Mouse (Mus musculus) MEL (cell line): Measurements from ENCODE around the gene Gdf11. TPM values are rescaled to one million over a fixed set of nuclear protein-coding genes. Genes with fewer than 3 reads are reported as not detected.

Experiments used
- DNase-seq: peaks from one replicate; pipeline ENCODE4 v3.0.0; 2011; ENCODE audit warnings: low read depth, low spot score
- H3K27ac ChIP-seq: 2 replicates; pipeline ENCODE4 v1.5.1; 2012; ENCODE audit warnings: low read depth, mild to moderate bottlenecking, control low read depth, low read length, moderate library complexity; ENCODE audit not compliant: control insufficient read depth
- H3K27me3 ChIP-seq, 2 experiments: fragments of 150-350 bp in 1 of 2; sonication (generic) in 1 of 2; 2 replicates each; pipeline ENCODE4 v1.6.1; 2012; ENCODE audit warnings: low read length in 2 of 2, mild to moderate bottlenecking in 2 of 2, improper control_type of control experiment in 1 of 2, moderate library complexity in 1 of 2; ENCODE audit not compliant: insufficient read depth in 2 of 2, control insufficient read depth in 1 of 2
- H3K36me3 ChIP-seq, 2 experiments: 2 replicates each; pipeline ENCODE4 v1.6.1; 2012 to 2014; ENCODE audit warnings: low read length in 2 of 2, improper control_type of control experiment in 1 of 2, inconsistent platforms in 1 of 2, mild to moderate bottlenecking in 1 of 2; ENCODE audit not compliant: insufficient read depth in 2 of 2, control insufficient read depth in 1 of 2
- H3K4me1 ChIP-seq, 2 experiments: fragments of 150-350 bp in 1 of 2; sonication (generic) in 1 of 2; 2 replicates each; pipeline ENCODE4 v1.6.1; 2012; ENCODE audit warnings: low read length in 2 of 2, improper control_type of control experiment in 1 of 2, mild to moderate bottlenecking in 1 of 2; ENCODE audit not compliant: insufficient read depth in 2 of 2, control insufficient read depth in 1 of 2
- H3K4me3 ChIP-seq, 2 experiments: fragments of 150-350 bp in 1 of 2; sonication (generic) in 1 of 2; 2 replicates each; pipeline ENCODE4 v1.5.1; 2012; ENCODE audit warnings: low read depth in 2 of 2, low read length in 2 of 2, mild to moderate bottlenecking in 2 of 2, moderate library complexity in 2 of 2, control low read depth in 1 of 2, improper control_type of control experiment in 1 of 2; ENCODE audit not compliant: control insufficient read depth in 1 of 2, insufficient read depth in 1 of 2
- H3K79me2 ChIP-seq: 2 replicates; pipeline ENCODE4 v1.6.1; 2012; ENCODE audit warnings: mild to moderate bottlenecking, low read length, moderate library complexity; ENCODE audit not compliant: control insufficient read depth, poor library complexity, insufficient read depth
- H3K9ac ChIP-seq: 2 replicates; pipeline ENCODE4 v1.6.1; 2012; ENCODE audit warnings: low read depth, mild to moderate bottlenecking, control low read depth, low read length, moderate library complexity; ENCODE audit not compliant: control insufficient read depth, poor library complexity, severe bottlenecking
- H3K9me3 ChIP-seq: fragments of 150-350 bp; sonication (generic); replicated peaks from 2 replicates; pipeline ENCODE4 v1.6.1; 2012; ENCODE audit warnings: mild to moderate bottlenecking, low read length, improper control_type of control experiment, moderate library complexity; ENCODE audit not compliant: insufficient read depth
- BHLHE40 ChIP-seq: IDR thresholded peaks from 2 replicates; pipeline ENCODE4 v1.6.1; 2012; ENCODE audit warnings: low read depth, mild to moderate bottlenecking, inconsistent platforms, low read length, improper control_type of control experiment, borderline replicate concordance
- CHD1 ChIP-seq: IDR thresholded peaks from 2 replicates; pipeline ENCODE4 v1.6.1; 2012; ENCODE audit warnings: low read depth, mild to moderate bottlenecking, inconsistent platforms, low read length, improper control_type of control experiment
- CTCF ChIP-seq, 3 experiments: IDR thresholded peaks in 2 of 3; conservative IDR thresholded peaks in 1 of 3; 2 replicates each; pipeline ENCODE4 v1.5.1; 2011 to 2012; ENCODE audit warnings: low read length in 3 of 3, low read depth in 2 of 3, mild to moderate bottlenecking in 2 of 3, improper control_type of control experiment in 1 of 3, inconsistent platforms in 1 of 3, mixed read lengths in 1 of 3, moderate library complexity in 1 of 3; ENCODE audit not compliant: control insufficient read depth in 1 of 3, insufficient read depth in 1 of 3, poor library complexity in 1 of 3, severe bottlenecking in 1 of 3
- ELF1 ChIP-seq: IDR thresholded peaks from 2 replicates; pipeline ENCODE4 v1.6.1; 2014; ENCODE audit warnings: low read depth, mild to moderate bottlenecking, inconsistent platforms, low read length, improper control_type of control experiment, moderate library complexity
- GATA1 ChIP-seq: IDR thresholded peaks from 2 replicates; pipeline ENCODE4 v1.6.1; 2011; ENCODE audit warnings: low read depth, low read length, improper control_type of control experiment
- JUND ChIP-seq: IDR thresholded peaks from 2 replicates; pipeline ENCODE4 v1.6.1; 2011; ENCODE audit warnings: low read depth, mild to moderate bottlenecking, improper control_type of control experiment, low read length
- KAT2A ChIP-seq: conservative IDR thresholded peaks from 2 replicates; pipeline ENCODE4 v1.6.1; 2012; ENCODE audit warnings: low read depth, low read length, improper control_type of control experiment, inconsistent platforms
- MAX ChIP-seq: IDR thresholded peaks from 2 replicates; pipeline ENCODE4 v1.6.1; 2011; ENCODE audit warnings: low read length, improper control_type of control experiment
- MAZ ChIP-seq: IDR thresholded peaks from 2 replicates; pipeline ENCODE4 v1.6.1; 2012; ENCODE audit warnings: low read depth, mild to moderate bottlenecking, inconsistent platforms, low read length, improper control_type of control experiment
- MYC ChIP-seq: IDR thresholded peaks from 2 replicates; pipeline ENCODE4 v1.6.1; 2011; ENCODE audit warnings: low read depth, mild to moderate bottlenecking, low read length, improper control_type of control experiment, moderate library complexity
- NRF1 ChIP-seq: IDR thresholded peaks from 2 replicates; pipeline ENCODE4 v1.6.1; 2014; ENCODE audit warnings: low read depth, mild to moderate bottlenecking, inconsistent platforms, low read length, improper control_type of control experiment, moderate library complexity; ENCODE audit not compliant: poor library complexity, insufficient read depth, severe bottlenecking
- POLR2A ChIP-seq, 2 experiments: IDR thresholded peaks; 2 replicates each; pipeline ENCODE4 v1.6.1; 2011 to 2012; ENCODE audit warnings: low read length in 2 of 2, mild to moderate bottlenecking in 2 of 2, control low read depth in 1 of 2, improper control_type of control experiment in 1 of 2, low read depth in 1 of 2, moderate library complexity in 1 of 2; ENCODE audit not compliant: control insufficient read depth in 1 of 2, insufficient read depth in 1 of 2, poor library complexity in 1 of 2
- RAD21 ChIP-seq: IDR thresholded peaks from 2 replicates; pipeline ENCODE4 v1.6.1; 2011; ENCODE audit warnings: mild to moderate bottlenecking, low read depth, low read length, improper control_type of control experiment
- SIN3A ChIP-seq: IDR thresholded peaks from 2 replicates; pipeline ENCODE4 v1.6.1; 2012; ENCODE audit warnings: low read length, improper control_type of control experiment, inconsistent platforms
- SMC3 ChIP-seq: IDR thresholded peaks from 2 replicates; pipeline ENCODE4 v1.6.1; 2011; ENCODE audit warnings: low read depth, low read length, improper control_type of control experiment
- TAL1 ChIP-seq: IDR thresholded peaks from 2 replicates; pipeline ENCODE4 v1.6.1; 2012; ENCODE audit warnings: mild to moderate bottlenecking, inconsistent platforms, low read length, moderate library complexity, mixed read lengths
- UBTF ChIP-seq: IDR thresholded peaks from 2 replicates; pipeline ENCODE4 v1.6.1; 2012; ENCODE audit warnings: low read depth, mild to moderate bottlenecking, inconsistent platforms, low read length, improper control_type of control experiment, moderate library complexity, borderline replicate concordance; ENCODE audit not compliant: insufficient read depth
- USF1 ChIP-seq: IDR thresholded peaks from 2 replicates; pipeline ENCODE4 v1.6.1; 2014; ENCODE audit warnings: low read depth, mild to moderate bottlenecking, inconsistent platforms, low read length, improper control_type of control experiment, moderate library complexity
- USF2 ChIP-seq, 2 experiments: IDR thresholded peaks; 2 replicates each; pipeline ENCODE4 v1.6.1; 2011 to 2012; ENCODE audit warnings: improper control_type of control experiment in 2 of 2, low read length in 2 of 2, borderline replicate concordance in 1 of 2, inconsistent platforms in 1 of 2, low read depth in 1 of 2, mild to moderate bottlenecking in 1 of 2; ENCODE audit not compliant: insufficient read depth in 1 of 2
- ZC3H11A ChIP-seq: IDR thresholded peaks from 2 replicates; pipeline ENCODE4 v1.6.1; 2012; ENCODE audit warnings: low read depth, mild to moderate bottlenecking, inconsistent platforms, low read length, improper control_type of control experiment
- ZKSCAN1 ChIP-seq: IDR thresholded peaks from 2 replicates; pipeline ENCODE4 v1.6.1; 2012; ENCODE audit warnings: low read depth, mild to moderate bottlenecking, inconsistent platforms, low read length, improper control_type of control experiment, moderate library complexity
- ZNF384 ChIP-seq: IDR thresholded peaks from 2 replicates; pipeline ENCODE4 v1.6.1; 2012; ENCODE audit warnings: low read depth, mild to moderate bottlenecking, inconsistent platforms, low read length, improper control_type of control experiment
- polyA plus RNA-seq, 2 experiments: library from polyadenylated mRNA; stranded (reverse) in 1 of 2; unstranded in 1 of 2; fragments of >175 nt in 1 of 2; fragments of >200 nt in 1 of 2; gene quantifications; 2 replicates each; pipeline versions ENCODE4 v1.2.1 to v1.2.4; 2012; ENCODE audit warnings: low replicate concordance in 2 of 2, low read depth in 1 of 2; ENCODE audit not compliant: insufficient read length in 2 of 2, insufficient read depth in 1 of 2, missing spikeins in 1 of 2
- total RNA-seq: library from RNA; depleted of rRNA; stranded (reverse); fragments of 300-350 nt; gene quantifications from 2 replicates; pipeline ENCODE4 v1.2.3, GENCODE M21; 2012

Gdf11 gene
- total and polyA plus RNA-seq, 3 experiments, result 2.3 to 2.8 TPM; not detected in 1

- Histone ChIP-seq H3K9me3 (no peaks in the 10 kb centered on the region), H3K4me3 (no peak overlapping the region), H3K4me1 (no peaks in the 10 kb centered on the region), H3K27ac (no peak overlapping the region), H3K9ac (no peak overlapping the region), H3K79me2 (no peaks in the 10 kb centered on the region), H3K36me3 (no peaks in the 10 kb centered on the region), H3K27me3 (peaks cover 0 to 1% of the 10 kb centered on the region in 2 experiments; a peak in 1 of 4 replicates)
- no peak for DNase-seq
- no peak for TF ChIP-seq USF2 (IDR thresholded peaks at IDR 0.05; ENCODE audit: borderline replicate concordance in 1 of 2, insufficient read depth in 1 of 2, low read depth in 1 of 2, low read length in 2 of 2)
- TF ChIP-seq ZC3H11A, result no peak
- TF ChIP-seq KAT2A, result no peak
- TF ChIP-seq GATA1, result no peak
- no peak for TF ChIP-seq CHD1
- no peak for TF ChIP-seq MAX
- TF ChIP-seq SIN3A, result no peak
- TF ChIP-seq TAL1, result no peak
- no peak for TF ChIP-seq MYC
- TF ChIP-seq ELF1, result no peak
- TF ChIP-seq ZNF384, result no peak
These were observed 25.1 kb upstream of the Gdf11 start for GRCm38 (mm10) chr10:128916665-128917064.

GRCm38 (mm10) chr10:128915550-128915949, 24.0 kb upstream of the Gdf11 start:
- no peak overlapping the region for H3K27ac ChIP-seq
- no peak overlapping the region for H3K9ac ChIP-seq
- H3K36me3 ChIP-seq, result no peaks in the 10 kb centered on the region
- DNase-seq, result no peak
- H3K79me2 ChIP-seq, result no peaks in the 10 kb centered on the region
- TF ChIP-seq ZC3H11A, result no peak
- TF ChIP-seq SMC3, result no peak
- TF ChIP-seq RAD21, result peak; percentile 3
- no peak for TF ChIP-seq MYC
- TF ChIP-seq UBTF, result no peak
- no peak for TF ChIP-seq NRF1
- no peak for TF ChIP-seq ZKSCAN1
- no peak for TF ChIP-seq BHLHE40
- TF ChIP-seq USF1, result no peak
- no peak for TF ChIP-seq JUND
- no peak for TF ChIP-seq MAZ
- no peak for TF ChIP-seq POLR2A (IDR thresholded peaks at IDR 0.05; ENCODE audit: control insufficient read depth in 1 of 2, insufficient read depth in 1 of 2, low read depth in 1 of 2, low read length in 2 of 2, poor library complexity in 1 of 2)
- peak; percentile 4 to 37 (median 28); a peak in 3 of 6 replicates for TF ChIP-seq CTCF (IDR thresholded peaks at IDR 0.05 in 2 of 3, conservative IDR thresholded peaks at IDR 0.05 in 1 of 3; ENCODE audit: control insufficient read depth in 1 of 3, insufficient read depth in 1 of 3, low read depth in 2 of 3, low read length in 3 of 3, poor library complexity in 1 of 3, severe bottlenecking in 1 of 3)
- no peaks in the 10 kb centered on the region for H3K9me3 ChIP-seq
- H3K4me1 ChIP-seq, result no peaks in the 10 kb centered on the region
- H3K4me3 ChIP-seq, result no peak overlapping the region
- peaks cover 0 to 1% of the 10 kb centered on the region in 2 experiments; a peak in 1 of 4 replicates for H3K27me3 ChIP-seq
